Mouse (Mus musculus) embryo, embryonic 11.5 days (tissue): ENCODE data around the gene Olfr469.
"Not testable (repeated sequence)": the region's sequence is repeated elsewhere in the genome, so short reads cannot be mapped to it uniquely, and the experiment has no call there.

ENCODE experiments used
- DNase-seq: peaks from one replicate; pipeline ENCODE4 v3.0.0-alpha.2; 2012; ENCODE audit warnings: low read depth, low spot score

The Olfr469 gene

DNA sequence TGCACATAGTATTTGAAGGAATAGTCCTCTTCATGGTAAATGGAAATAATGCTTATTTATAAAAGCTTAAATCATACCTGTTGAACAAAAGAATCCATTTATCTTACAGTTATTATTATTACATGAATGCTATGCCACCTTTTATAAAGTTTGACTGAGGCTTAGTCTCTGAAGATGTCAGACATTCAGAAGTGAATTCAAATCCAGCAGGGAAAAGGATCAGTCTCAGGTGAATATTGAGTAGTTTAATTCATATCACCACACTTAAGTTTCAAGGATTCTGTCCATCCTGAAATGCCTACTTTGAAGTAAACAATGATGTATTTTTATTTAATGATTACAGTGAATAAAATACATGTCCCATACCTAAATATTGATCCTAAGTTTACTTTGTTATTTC lies at the start of gene Olfr469:
Gene Olfr469, minus strand, starts transcription at position 101 of the 400 bp plus-strand sequence.
- not testable (repeated sequence) for DNase-seq

DNA sequence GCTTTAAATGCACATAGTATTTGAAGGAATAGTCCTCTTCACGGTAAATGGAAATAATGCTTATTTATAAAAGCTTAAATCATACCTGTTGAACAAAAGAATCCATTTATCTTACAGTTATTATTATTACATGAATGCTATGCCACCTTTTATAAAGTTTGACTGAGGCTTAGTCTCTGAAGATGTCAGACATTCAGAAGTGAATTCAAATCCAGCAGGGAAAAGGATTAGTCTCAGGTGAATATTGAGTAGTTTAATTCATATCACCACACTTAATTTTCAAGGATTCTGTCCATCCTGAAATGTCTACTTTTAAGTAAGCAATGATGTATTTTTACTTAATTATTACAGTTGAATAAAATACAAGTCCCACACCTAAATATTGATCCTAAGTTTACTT lies 22.0 kb upstream of the Olfr469 start, which contains the start of gene Olfr470:
Gene Olfr470, minus strand, starts transcription at position 101 of the 400 bp plus-strand sequence.
- DNase-seq, result not testable (repeated sequence)

DNA sequence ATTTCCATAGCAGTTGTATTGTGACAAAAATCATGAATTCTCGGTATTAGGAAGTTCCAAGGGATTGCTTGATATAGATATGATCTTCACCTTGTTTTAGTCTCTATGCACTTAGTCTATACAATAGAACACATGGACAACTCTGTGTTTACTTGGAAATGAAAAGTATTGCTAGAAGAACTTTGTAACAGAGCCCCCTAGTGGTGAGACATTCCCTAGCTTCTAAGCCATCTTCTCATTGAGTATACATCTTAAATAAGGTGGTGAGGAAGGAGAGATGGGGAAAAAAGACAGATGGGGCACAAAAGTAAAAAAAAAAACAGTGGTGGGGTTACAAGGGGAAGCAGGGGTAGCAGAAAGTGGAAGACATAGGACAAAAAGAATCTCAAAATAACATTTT lies 16.4 kb upstream of the Olfr469 start:
- DNase-seq, result no peak

DNA sequence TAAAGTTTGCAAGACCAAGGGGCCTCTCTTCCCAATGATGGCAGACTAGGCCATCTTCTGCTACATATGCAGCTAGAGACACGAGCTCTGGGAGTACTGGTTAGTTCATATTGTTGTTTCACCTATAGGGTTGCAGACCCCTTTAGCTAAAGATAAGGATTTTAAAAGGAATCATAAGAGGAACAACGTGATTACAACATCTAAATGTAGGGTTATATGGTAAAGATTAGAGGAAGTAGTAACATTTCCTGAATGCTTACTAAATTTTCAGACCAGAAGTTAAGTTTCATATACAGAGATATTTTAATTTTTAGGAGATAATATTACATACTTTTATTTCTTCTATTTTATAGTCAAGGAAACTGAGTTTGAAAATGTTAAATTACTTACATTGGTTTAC lies 1.5 kb downstream of the Olfr469 start:
- not testable (repeated sequence) for DNase-seq

DNA sequence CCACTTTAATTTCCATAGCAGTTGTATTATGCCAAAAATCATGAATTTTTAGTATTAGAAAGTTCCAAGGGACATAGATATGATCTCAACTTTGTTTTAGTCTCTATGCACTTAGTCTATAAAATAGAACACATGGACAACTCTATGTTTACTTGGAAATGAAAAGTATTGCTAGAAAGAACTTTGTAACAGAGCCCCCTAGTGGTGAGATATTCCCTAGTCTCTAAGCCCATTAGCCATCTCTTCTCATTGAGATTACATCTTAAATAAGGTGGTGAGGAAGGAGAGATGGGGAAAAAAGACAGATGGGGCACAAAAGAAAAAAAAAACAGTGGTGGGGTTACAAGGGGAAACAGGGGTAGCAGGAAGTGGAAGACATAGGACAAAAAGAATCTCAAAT lies 5.9 kb downstream of the Olfr469 start:
- no peak for DNase-seq

DNA sequence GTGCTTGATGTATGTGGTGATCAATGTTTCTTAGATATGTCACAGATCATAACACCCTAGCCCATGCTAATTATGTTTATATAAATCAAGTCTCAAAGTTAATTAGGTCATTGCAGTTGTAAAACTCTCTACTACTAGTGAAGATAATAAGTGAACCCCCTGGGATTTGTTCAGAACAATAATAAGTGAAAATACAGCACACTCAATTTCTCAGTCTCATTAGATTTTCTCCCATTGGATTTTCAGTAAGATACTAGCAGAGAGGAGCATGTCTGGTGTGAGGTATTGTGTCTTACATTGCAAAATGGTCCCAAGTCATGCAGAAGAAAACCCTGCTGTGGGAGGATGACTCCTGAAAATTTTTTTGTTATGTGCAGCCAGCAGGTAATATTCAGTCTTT lies 13.4 kb downstream of the Olfr469 start, which contains the start of gene Olfr467:
Gene Olfr467, plus strand, starts transcription at position 301 of the 400 bp plus-strand sequence.
- DNase-seq, result no peak

DNA sequence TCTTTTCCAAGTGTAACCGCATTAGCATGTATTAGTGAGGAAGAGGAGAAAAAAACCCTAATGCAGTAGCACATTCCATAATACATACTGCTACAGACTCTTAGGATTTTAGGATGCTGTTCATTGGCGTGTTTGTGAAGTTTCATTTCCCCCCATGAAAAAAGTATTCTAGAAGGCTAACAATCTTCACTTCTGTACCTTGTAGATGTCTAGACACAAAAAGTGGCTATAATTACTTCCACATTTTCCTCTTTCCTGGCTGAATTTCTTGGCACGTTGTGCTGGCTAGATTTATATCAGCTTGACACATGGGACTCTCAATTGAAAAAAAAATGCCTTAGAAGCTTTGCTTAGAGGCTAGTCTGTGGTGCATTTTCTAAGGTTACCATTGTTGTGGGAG lies 23.2 kb downstream of the Olfr469 start:
- peak; percentile 19 for DNase-seq

DNA sequence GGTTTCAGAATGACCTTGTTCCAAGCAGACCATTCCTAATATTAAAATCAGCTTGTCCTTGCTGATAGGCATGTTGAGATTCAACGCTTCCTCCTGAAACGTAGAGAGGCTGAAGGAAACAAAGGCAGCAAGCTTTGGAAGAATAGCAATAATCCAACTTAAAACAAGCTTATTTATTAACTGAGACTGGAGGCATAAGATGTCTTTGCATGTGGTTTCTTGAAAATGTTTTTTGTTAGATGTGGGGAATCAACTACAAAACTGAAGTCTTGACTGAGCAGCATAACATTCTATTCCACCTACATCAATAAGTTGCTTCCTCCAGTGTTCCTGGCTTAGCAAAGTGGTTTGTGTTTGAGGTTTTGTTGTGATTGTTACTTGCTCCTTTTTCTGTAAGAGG lies 24.2 kb downstream of the Olfr469 start, which contains the start of gene Ovch2:
Gene Ovch2, minus strand, starts transcription at position 101 of the 400 bp plus-strand sequence.
- no peak for DNase-seq

DNA sequence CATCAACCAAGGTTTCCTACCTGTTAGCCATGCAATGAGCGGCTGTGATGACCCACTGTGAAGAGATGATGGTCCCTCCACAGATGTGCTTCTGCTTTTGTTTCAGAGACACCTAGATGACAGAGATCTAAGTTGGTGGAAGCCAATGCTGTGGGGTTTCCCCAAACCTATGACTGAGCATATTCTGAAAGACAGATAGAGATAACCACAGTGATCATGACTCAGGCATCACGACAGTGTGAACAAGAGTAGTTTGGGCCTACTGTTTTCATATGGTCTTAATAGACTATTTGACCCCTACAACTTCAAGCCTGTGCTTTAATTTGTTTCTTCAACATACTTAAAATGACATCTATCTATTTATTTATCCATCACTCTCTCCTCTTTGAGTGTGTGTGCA lies 28.8 kb downstream of the Olfr469 start:
- DNase-seq, result no peak

DNA sequence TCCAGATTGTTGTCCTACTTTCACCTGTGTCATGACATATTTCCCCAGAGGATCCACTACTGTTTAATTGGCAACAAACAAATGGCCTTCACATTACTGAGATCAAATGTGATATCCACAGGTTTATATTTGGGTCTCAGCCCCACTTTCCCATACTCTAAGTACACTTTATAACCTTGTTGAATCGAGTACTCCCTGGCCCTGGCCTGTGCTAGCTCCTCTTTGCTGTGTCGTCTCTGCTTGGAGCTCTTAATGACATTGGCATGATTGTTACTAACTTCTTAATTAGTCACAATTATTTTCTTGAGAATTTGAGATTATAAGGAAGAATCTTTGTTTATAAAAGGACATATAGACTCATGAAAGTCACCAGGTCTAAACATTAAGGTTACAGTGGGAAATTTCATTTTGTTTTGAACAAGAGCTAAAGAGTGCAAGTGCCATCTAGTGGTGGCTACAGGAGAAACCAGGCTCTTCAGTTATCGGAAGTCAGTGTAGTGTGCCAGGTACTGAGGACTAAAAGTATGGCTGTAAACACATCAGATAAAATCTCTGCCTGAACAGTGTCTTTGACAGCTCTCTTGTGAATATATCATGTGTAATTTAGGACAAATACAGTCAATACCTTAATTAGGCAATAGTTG lies 37.2 kb downstream of the Olfr469 start:
- no peak for DNase-seq

DNA sequence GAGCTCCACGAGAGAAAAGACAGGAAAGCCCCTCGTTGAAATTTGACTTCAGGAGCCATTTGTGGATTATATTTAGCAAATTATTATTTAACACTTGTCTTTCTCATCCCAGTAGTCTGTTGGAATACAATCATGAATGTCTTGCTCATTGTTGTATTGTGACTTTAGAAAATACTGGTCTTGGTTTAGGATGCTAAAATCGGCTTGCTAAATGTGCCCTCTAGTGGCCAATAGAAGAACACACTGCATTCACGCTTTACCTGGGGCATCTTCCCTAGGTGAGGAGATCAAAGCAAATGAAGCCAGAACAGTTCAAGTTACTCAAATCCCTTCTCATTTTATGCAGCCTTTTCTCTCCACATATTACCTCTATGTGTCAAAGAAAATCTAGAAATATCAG lies 45.7 kb downstream of the Olfr469 start:
- DNase-seq, result no peak

DNA sequence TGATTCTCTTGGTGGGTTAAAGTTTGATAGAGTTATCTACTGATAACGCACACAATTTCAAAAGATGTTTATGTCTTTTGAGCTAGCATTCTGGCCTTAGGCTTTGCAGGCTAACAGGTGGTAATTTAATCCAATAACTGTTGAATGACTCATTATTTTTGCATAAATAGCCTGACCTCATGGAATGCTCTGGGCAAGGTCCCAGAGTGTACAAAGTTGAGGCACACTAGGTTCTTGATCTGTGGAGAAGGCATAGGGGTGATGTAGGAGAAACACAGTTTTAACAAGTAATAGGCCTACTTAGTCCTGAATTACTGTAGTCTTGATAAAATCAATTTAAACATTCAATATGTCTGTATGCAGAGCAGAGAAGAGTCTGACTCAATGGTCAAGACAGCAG lies 47.1 kb downstream of the Olfr469 start:
- DNase-seq, result no peak

DNA sequence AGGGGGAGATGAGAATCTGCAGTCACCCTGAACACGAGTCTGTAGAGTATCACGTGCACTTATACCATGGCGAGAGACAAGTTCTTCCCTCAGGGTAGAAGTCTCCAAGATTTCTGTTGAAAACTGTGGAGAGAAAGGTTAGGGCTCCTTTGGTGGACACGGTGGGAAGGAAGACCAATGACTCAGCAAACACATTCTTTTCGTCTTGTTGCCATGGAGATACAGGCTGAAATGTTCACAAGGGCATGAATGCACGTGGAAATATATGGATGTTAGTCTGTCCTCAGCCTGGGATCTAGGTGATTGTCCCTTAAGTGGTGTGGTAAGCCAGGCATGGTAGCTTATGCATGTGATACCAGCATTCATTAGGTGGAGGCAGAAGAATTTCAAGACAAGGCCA lies 54.5 kb downstream of the Olfr469 start:
- no peak for DNase-seq
